Mouse (Mus musculus): ENCODE data around the gene Epgn.
A peak's percentile ranks its signal among the peaks of the same experiment; 100 is the strongest.

Epgn gene

DNA sequence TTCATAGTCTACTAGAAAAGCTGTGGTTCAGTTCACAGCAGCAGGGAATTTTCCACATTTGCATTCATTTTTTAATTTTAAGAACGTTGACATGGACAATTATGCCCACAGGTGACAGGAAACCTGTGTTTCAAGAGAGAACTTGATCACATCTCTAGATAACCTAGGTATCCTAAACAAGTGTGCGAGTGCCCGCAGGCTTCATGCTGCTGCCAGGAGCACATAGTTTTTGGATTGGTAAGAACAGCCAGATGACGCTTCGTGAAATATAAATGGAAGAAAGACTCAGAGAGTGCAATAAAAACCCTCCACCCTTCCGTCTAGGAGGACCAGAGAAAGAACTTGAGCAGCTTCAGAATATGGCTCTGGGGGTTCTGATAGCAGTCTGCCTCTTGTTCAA is at the start of gene Epgn:
Gene Epgn (plus strand): TSS at position 301 of the 400 bp plus-strand sequence.
- no peak for DNase-seq (ENCODE audit: low read depth)

DNA sequence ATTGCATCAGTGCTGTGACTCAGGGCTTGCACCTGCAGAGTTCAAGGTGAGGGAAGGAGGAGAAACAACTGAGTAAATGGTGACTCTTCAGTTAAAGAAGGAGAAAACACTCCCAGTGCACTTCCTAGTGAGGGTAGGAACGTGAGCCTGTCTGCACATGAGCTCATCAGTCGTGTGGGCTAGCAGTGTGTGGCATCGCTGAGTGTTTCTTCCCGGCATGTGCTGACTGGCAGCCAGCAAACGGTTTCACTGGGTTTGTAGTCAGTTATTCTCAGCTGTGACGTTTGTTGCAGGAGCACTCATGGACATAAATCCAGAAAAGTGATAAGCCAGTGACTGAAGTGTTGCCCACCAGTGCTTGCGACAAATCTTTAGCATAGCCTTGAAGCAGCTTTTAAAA is 47.0 kb upstream of the Epgn start:
- DNase-seq (ENCODE audit: low read depth): no peak

DNA sequence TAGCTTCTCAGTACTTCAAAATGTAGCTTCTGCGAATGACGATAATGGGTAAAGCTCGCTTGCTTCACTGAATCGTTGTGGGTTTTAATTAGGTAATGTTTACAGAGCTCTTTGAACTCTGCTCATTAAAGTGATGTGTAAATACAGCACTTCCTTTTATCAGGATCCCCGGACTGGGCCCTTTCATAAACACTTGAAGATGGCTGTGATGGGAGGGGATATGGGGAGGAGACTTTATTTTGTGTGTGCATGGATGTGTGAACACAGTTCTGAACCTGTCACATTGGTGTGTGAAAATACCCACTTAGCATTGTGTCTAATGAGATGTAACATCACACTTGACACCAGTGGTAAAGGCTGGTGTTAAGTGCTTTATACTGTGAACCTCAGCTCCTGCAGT is 39.7 kb upstream of the Epgn start:
- no peak for DNase-seq (ENCODE audit: low read depth)

DNA sequence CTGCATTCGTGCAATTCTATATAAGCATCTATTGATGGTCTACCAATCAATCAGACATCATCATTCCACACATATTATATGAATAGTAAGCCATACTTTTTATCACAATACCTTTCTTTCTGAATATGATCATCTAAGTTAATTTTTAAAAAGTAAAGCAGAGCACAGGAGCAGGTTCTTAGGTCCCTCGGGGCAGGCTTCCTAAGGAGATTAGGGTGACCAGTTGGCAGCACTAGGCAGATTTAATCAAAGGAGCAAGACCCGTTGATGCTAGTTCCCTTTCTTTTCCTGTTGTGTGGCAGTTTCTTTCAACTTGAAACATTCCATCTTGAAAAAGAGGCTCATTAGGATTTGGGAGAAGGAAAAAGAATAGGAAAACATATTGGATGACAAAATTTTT is 39.1 kb upstream of the Epgn start:
- DNase-seq (ENCODE audit: low read depth): no peak

DNA sequence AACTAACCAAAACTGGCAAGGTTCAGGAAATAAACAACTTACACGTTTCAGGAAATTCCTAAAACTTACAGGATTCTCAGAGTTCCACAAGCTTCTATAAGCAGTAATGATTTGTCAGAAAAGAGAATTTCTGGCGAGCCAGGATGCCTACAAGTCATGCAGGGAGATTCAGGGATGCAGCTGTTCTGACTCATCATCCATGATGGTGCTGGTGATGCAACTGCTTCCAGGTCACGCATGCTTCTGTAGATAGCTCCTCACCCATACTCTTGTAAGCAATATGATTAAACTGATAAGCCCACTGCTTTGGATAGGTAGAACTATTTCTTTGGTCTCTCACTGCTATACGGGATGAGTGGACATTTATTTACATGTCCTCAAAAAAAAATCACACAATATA is 38.7 kb upstream of the Epgn start:
- DNase-seq (ENCODE audit: low read depth): no peak

DNA sequence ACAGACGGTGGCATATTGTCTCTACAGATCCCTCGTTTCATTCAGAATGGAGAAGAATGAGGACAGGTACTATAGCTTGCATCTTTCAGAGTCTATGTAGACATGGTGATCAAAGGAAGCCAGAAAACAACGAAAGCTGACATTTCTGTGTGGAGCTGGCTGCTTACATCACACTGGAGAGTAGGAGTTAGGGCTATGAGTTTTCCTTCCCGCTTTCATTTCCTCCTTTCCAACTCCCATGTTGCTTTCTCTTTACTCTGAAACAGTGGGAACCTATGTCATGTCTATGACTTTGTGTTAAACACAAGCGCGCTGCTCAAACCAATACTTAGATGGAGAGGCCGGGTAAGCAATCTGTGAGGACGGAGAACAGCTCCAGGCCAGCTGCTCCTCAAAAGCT is 27.3 kb upstream of the Epgn start:
- DNase-seq (ENCODE audit: low read depth): no peak

DNA sequence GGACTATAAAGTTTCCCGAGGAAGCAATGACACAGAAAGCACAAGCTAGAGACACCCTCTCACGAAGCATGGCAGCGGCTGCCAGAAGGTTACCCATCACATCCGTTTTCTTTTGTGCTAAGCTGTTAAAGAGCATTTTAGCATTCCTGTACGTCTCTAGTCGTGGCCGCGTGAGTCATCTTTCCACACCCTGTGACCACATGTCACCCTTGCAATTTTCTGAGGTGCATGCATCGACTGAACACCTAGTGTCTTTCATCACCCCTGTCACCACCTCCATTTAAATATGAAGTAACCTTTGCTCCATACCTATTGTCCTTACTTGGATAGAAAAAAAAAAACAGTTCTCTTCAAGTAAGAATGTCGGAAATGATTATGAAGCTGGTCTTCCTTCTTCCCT is 12.0 kb upstream of the Epgn start:
- DNase-seq (ENCODE audit: low read depth): no peak

DNA sequence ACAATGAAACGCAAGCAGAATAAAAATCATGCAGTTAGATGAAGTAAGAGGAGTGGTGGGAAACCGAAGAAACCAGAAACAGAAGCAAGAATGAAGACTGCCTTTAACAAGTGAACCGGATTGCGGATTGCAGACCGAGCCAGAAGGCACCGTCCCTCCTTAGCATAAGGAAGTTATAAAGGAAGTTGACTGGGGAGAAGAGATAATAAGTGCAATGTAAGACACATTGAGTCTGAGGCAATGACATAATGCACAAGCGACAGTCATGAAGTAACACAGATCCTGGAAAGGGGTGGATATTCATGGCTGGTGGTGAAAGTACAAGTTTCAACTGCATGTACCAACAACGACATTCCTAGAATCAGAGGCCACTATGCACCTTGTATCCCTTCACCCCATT is 4.2 kb upstream of the Epgn start:
- DNase-seq (ENCODE audit: low read depth): no peak

DNA sequence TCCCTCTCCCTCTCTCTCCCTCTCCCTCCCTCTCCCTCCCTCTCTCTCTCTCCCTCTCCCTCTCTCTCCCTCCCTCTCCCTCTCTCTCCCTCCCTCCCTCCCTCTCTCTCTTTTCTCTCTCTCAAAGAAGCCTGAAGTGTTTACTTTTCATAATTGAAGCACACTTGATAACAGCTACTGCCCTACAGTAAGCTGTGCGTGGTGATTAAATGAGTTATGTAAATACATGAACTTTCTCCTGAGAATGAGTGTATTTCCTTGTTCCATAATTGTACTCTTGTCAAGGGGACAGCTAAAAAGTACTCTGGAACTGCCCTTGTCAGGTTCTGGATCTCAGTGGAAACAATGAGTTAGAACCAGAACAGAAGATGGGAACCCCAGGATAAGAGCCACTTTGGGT is 576 bp downstream of the Epgn start:
- DNase-seq (ENCODE audit: low read depth): no peak

DNA sequence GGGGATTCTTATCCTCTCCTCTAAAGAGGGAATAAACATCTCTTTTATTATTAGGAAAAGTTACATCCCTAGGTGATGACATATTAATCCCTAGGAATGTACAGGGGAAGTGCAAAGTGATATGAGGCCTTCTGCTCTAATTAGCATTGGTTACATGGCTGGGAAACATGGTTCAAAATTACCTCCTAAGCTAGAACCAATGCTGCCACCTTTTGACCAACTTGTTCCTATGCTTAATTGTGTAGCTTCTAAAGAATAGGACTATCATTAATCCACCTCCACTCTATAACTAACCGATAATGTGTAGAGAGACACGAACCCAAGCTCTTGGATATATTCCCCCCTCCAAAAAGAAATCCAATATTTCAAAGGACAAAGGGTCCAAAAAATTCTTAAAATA is 3.4 kb downstream of the Epgn start:
- DNase-seq (ENCODE audit: low read depth): no peak

DNA sequence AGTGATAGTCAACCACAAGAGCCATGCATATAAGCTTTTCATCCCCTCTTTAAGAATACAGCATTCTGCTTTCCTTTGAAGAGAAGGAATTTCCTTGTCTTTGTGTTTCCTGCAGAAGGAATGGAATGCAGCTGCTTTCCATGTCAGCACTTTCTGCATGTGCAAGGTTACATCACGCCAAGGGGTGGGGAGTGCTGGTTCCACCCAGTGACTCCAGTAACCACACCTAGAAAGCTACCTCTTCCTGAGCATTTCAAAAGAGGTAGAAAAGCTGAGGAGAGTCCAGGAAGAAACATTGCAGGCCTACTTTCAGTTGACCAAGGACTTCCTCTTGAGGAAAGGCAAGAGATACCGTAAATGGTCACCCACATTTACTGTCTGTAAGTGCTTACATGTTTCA is 8.1 kb downstream of the Epgn start:
- DNase-seq (ENCODE audit: low read depth): no peak

DNA sequence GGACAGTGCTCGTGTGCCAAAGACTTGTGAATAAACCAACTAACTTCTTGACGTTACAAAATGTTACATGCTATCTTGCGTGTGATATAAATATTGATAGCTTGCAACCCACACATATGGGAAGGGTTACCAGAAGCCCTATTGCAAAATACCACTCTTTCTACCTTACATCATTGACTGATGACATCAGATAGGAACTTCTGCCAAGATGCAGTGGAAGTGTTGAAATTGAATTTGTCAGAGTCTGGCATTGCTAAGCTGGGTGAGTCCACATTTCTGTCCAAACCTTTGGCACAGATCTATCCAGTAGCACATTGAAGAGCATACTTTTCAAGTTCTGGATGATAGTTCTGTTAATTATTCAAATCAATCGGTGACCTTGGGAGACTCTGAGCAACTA is 9.4 kb downstream of the Epgn start:
- DNase-seq (ENCODE audit: low read depth): no peak

DNA sequence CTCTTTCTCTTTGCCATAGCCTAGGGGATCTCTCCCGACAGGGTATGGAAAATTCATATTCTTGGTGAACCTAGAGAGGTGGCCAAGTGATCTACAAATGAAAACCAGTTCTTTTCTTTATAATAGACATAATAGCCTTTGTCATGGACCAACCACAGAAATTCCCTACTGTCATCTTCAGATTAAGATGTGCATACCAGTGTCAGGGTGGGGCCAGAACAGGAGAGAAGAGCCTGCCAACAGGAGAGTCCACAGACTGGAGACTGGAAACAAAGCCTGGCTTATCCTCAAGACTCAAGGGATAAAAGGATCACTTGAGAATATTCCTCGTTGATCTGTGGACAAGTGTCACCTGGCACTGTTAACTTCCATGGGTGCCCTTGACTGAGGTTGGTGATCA is 10.5 kb downstream of the Epgn start:
- DNase-seq (ENCODE audit: low read depth): no peak

DNA sequence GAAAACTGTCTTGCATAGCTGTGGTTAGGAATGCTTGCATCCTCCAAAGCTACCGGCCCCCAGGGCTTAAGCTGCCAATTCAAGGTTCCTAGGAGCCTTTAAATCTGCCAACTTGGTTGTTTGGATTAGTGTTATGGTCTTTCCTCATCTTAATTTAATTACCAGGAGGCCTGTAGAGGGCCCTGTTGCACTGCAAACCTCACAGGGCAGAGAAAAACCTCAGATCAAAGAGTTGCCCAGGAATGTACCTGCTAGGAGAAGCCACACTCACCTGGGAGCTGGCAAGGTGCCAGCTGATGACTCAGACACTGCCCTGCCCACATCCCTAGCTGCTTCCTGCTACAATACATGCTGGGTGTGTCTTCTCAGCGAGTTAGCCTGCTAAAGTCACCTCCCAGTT is 11.3 kb downstream of the Epgn start:
- DNase-seq (ENCODE audit: low read depth): peak; percentile 61

DNA sequence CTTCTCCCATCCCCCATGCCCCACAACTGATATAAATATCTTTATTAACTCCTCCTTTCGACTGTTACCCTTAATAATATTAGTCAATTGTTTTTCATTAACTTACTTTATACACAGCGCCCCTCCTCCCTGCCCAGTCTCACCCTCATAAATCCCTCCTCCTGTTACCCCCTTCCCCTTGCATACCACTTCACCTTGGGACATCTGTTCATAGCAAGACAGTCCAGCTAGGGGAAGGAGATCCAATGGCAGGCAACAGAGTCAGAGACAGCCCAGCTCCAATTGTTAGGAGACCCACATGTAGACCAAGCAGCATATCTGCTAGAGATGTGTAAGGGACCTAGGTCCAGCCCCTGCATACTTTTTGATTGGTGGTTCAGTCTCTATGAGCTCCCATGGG is 11.7 kb downstream of the Epgn start:
- DNase-seq (ENCODE audit: low read depth): no peak

DNA sequence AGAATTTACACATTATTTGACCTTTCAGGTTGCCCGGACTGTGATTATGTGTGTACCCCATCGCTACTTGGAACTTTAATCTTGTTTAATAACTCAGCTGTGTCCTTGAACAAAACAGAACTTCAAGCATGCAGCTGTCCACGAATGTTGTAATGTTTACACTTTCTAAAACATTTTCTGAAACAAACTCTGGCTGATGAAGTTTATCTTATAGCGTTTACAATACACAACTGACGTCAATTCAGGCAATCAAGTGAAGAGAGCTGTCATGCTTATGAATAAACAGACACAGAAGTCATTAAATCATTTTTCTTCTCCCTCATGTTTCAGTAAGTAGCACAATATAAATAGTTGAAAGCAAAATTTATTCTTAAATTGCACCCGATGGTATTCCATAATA is 20.7 kb downstream of the Epgn start:
- DNase-seq (ENCODE audit: low read depth): no peak

DNA sequence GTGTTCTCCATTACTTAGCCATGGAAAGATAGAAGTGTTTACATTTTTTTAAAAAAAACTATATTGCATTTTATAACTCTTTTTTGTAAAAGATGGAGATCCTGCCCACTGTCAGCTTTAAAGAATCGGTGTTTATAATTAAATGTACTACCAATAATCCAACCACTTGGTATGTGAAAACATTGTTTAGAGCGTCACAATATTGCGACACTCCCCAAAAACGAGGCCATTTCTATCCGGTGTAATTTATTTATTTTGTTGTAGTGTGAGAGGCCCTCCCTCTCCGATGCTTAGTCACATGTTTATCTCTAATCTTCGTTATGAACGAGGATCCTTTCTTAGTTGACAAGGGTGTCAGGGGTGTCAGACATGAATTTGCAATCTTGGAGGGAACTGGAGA is 21.1 kb downstream of the Epgn start:
- no peak for DNase-seq (ENCODE audit: low read depth)

DNA sequence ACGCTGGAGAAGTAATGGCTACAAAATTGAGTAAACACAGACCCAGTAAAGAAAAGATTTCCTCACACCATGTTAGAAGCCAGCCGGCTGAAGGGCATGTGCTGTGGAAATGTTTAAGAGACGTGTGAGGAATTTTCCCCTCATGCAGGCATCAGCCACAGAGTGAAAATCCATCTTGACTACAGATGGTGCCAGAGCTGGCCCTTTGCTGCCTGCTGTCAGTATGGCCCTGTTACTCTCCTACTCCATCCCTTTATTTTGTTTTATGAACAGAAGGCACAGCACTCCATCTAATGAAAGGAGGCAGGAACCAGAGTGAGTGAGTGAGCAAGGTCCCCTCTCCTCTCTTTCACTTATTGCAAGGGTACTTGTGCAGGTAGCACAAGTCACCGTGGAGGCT is 45.1 kb downstream of the Epgn start:
- DNase-seq (ENCODE audit: low read depth): no peak

DNA sequence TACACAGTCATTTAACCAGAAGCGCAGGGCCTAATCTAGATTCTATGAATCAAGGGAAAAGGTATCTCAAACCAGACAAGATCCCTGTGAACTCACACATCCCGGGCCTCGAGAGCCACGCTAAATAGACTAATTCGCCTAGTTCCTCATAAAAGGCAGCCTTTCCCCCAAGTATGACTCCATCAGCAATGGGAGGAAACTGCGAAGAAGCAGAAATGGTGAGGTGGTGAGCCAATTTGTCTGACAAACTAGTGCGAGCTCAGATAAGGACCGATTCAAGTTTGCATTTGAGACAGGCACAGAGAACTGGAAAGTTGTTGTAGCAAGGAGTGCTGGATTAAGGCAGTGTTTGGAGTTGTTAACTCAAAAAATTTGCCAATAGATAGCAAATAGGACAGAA is 46.4 kb downstream of the Epgn start:
- no peak for DNase-seq (ENCODE audit: low read depth)

DNA sequence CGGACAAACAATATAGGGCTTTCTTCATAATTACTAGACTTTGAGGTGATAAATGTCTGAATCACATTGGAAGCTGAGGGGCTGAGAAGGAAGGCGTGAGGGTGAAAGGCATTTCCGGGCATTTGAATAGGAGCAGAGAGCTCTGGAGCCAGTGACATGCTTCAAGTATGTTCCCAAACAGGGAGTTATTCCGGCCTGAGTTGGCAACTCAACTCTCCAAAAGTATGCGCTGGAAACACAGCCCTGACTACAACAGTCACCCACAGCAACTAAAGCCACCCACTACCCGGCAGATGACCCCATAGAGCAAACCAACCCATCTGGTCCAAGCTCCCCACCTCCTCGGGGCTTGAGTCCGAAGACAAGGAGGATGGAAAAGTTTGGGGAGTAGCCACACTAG is 46.8 kb downstream of the Epgn start:
- no peak for DNase-seq (ENCODE audit: low read depth)

DNA sequence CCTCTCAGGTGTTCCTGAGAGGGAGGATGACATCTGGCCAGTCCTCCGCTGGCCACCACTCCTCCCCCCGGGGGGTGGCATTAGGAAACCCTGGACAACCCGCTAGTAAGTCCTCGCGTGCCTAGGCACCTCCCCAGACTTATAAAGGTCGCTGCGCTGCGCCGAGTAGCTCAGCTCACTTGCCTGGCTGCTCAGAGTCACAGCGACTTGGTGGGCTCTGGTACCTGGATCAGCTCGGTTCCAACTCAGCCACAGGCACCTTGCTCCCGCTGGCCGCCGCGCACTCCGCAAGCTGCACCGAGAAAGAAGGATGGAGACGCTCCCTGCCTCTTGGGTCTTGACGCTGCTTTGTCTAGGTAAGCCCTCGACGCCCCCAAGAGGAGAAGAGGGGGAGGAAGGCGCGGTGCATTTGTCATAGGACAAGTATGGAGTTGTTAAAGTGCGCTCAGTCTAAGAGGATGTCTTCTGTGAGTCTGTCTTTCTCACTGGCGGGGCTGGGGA is 47.2 kb downstream of the Epgn start, which contains the start of gene Ereg:
Gene Ereg (plus strand): TSS at position 173 of the 501 bp plus-strand sequence.
- no peak for DNase-seq (ENCODE audit: low read depth)

DNA sequence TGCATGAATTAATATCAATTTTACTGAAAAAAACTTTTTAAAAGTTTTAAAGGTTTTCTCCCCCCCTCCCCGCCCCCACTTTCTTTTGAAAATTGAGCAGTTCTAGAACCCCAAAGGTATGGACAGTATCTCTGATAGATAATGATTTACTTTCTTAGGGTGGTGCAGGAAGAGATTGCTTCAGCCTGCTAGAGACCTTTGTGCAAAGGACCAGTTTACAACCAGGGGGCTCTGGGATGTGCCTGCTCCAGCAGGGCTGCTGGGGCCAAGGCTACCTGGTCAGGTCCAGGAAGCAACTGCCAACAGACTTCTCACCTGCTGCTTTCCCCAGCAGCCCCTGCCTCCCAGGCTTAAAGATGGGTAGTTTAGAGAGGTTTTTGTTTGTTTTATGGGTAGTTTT is 47.8 kb downstream of the Epgn start:
- no peak for DNase-seq (ENCODE audit: low read depth)

DNA sequence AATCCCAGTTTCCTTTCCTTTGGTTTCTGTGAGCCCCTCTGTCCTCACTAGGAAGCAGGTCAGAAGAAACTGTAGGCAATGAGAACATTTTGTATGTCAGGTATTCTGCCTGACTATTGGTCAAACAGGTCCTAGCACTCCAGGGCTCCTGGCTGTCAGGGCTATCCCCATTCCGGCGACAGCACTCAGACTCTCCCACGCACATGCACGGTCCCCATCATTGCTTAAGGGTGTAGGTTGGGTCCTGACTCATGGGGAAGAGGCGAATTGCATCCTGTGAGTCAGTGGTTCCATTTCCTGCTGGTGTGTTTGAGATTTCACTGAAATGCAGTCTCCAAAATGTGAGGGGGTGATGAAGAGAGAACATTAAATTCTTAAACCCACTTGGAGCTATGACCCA is 55.8 kb downstream of the Epgn start:
- DNase-seq (ENCODE audit: low read depth): peak; percentile 13

Measured in induced T-regulatory cell, adult 2 months (primary cell).